Mouse (Mus musculus) limb, embryonic 12.5 days (tissue): Measurements from ENCODE around the gene Fbxo3. TPM values are rescaled to one million over a fixed set of nuclear protein-coding genes. Genes with fewer than 3 reads are reported as not detected.

ENCODE experiments used
- ATAC-seq: fragments of 200-750 bp; cut with Nextera tagmentation; 2 replicates; pipeline ENCODE4 v1.8.0; 2017; ENCODE audit warnings: low read depth, moderate TSS enrichment; ENCODE audit not compliant: insufficient number of reproducible peaks, insufficient read depth, low FRiP score, low TSS enrichment
- H3K27ac ChIP-seq: fragments of 300-500 bp; sonication (generic); 2 replicates; pipeline ENCODE4 v1.5.1; 2016; ENCODE audit warnings: mild to moderate bottlenecking, moderate library complexity
- H3K27me3 ChIP-seq: fragments of 300-500 bp; sonication (generic); 2 replicates; pipeline ENCODE4 v1.6.1; 2016; ENCODE audit warnings: mild to moderate bottlenecking, moderate library complexity
- H3K36me3 ChIP-seq: fragments of 300-500 bp; sonication (generic); 2 replicates; pipeline ENCODE4 v1.6.1; 2016; ENCODE audit warnings: mild to moderate bottlenecking, moderate library complexity
- H3K4me1 ChIP-seq: fragments of 300-500 bp; sonication (generic); replicated peaks from 2 replicates; pipeline ENCODE4 v1.6.1; 2016
- H3K4me2 ChIP-seq: fragments of 300-500 bp; sonication (generic); 2 replicates; pipeline ENCODE4 v1.6.1; 2016; ENCODE audit warnings: mild to moderate bottlenecking, moderate library complexity
- H3K4me3 ChIP-seq: fragments of 300-500 bp; sonication (generic); replicated peaks from 2 replicates; pipeline ENCODE4 v1.5.1; 2016; ENCODE audit warnings: mild to moderate bottlenecking
- H3K9ac ChIP-seq: fragments of 300-500 bp; sonication (generic); replicated peaks from 2 replicates; pipeline ENCODE4 v1.6.1; 2016; ENCODE audit warnings: mild to moderate bottlenecking, moderate library complexity
- H3K9me3 ChIP-seq: fragments of 300-500 bp; sonication (generic); 2 replicates; pipeline ENCODE4 v1.6.1; 2016; ENCODE audit warnings: mild to moderate bottlenecking, moderate library complexity
- WGBS: fragments of 180-500 bp; shearing (Covaris S2); methylation state at CpG from one replicate; pipeline ENCODE4 v1.1.7; 2016; 5-methylcytosine and 5-hydroxymethylcytosine counted together
- polyA plus RNA-seq: library from polyadenylated mRNA; unstranded; fragments of >200 nt; fragmentation: Nextera tagmentation; extraction: Ambion mirVana; gene quantifications from 2 replicates; pipeline ENCODE4 v1.2.1, GENCODE M21; 2016

Fbxo3 gene
- polyA plus RNA-seq, 1 experiment from 2014 or later: 54.7 TPM

GRCm38 (mm10) chr2:104038236-104038635 lies 10.7 kb downstream of the Fbxo3 start:
- no peak overlapping the region for H3K4me3 ChIP-seq
- no peak overlapping the region for H3K27ac ChIP-seq
- no peaks in the 10 kb centered on the region for H3K9me3 ChIP-seq
- H3K4me1 ChIP-seq: no peaks in the 10 kb centered on the region
- no peak overlapping the region for H3K4me2 ChIP-seq
- WGBS: 71% methylated on average over 2 of the region's 2 CpGs
- no peaks in the 10 kb centered on the region for H3K27me3 ChIP-seq
- H3K9ac ChIP-seq: no peak overlapping the region
- ATAC-seq: no peak
- H3K36me3 ChIP-seq: peaks cover 72% of the 10 kb centered on the region

GRCm38 (mm10) chr2:104041632-104042031 lies 14.1 kb downstream of the Fbxo3 start:
- WGBS: 86% methylated on average over 5 of the region's 5 CpGs
- no peak for ATAC-seq
- Histone ChIP-seq H3K9me3 (no peaks in the 10 kb centered on the region), H3K27me3 (no peaks in the 10 kb centered on the region), H3K4me1 (no peaks in the 10 kb centered on the region), H3K27ac (no peak overlapping the region), H3K4me2 (no peak overlapping the region), H3K4me3 (no peak overlapping the region), H3K9ac (no peak overlapping the region), H3K36me3 (peaks cover 62% of the 10 kb centered on the region)

GRCm38 (mm10) chr2:104042766-104043165 lies 15.2 kb downstream of the Fbxo3 start:
- H3K4me3 ChIP-seq: no peak overlapping the region
- H3K27me3 ChIP-seq: no peaks in the 10 kb centered on the region
- H3K9ac ChIP-seq: no peak overlapping the region
- no peak for ATAC-seq
- H3K4me1 ChIP-seq: no peaks in the 10 kb centered on the region
- H3K36me3 ChIP-seq: peaks cover 57% of the 10 kb centered on the region
- H3K4me2 ChIP-seq: no peak overlapping the region
- no peaks in the 10 kb centered on the region for H3K9me3 ChIP-seq
- no peak overlapping the region for H3K27ac ChIP-seq
- WGBS: 95% methylated on average over 15 of the region's 15 CpGs

- WGBS: 49% methylated on average over 5 of the region's 5 CpGs
- ATAC-seq: no peak
- H3K27me3 ChIP-seq: no peaks in the 10 kb centered on the region
- no peak overlapping the region for H3K4me2 ChIP-seq
- no peaks in the 10 kb centered on the region for H3K9me3 ChIP-seq
- H3K4me1 ChIP-seq: no peaks in the 10 kb centered on the region
- H3K4me3 ChIP-seq: no peak overlapping the region
- peaks cover 66% of the 10 kb centered on the region for H3K36me3 ChIP-seq
- H3K9ac ChIP-seq: no peak overlapping the region
- no peak overlapping the region for H3K27ac ChIP-seq
Observed at GRCm38 (mm10) chr2:104043624-104044478, 16.3 kb downstream of the Fbxo3 start.

DNA sequence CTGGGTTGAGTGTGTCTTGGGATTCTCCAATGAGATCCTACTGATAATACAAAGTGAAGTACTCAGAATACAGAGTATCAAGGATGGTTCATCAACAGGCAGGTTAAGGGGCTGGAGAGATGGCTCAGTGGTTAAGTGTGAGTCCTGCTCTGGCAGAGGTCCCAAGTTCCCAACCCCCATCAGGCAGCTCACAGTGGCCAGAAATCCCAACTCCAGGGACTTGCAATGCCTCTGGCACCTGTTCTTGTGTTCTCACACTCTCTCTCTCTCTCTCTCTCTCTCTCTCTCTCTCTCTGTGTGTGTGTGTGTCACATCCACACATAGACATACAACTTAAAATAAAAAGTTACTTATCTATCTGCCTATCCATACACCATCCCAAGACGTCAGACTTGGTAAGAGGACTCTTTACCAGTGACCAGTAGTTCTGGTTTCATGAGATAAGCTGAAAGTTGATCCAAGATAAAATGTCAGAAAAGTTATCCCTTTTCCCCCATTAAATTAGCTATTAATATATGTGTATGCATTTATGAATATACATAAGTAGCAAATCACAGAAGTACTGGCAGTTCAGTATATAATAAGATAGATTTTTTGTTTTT lies 17.1 kb downstream of the Fbxo3 start:
- Histone ChIP-seq H3K4me2 (no peak overlapping the region), H3K27me3 (no peaks in the 10 kb centered on the region), H3K9me3 (no peaks in the 10 kb centered on the region), H3K4me1 (no peaks in the 10 kb centered on the region), H3K36me3 (peaks cover 63% of the 10 kb centered on the region), H3K9ac (no peak overlapping the region), H3K4me3 (no peak overlapping the region), H3K27ac (no peak overlapping the region)
- no peak for ATAC-seq
- WGBS: 74% methylated on average over 1 of the region's 1 CpGs

GRCm38 (mm10) chr2:104058381-104058780 lies 30.9 kb downstream of the Fbxo3 start:
- H3K27me3 ChIP-seq: no peaks in the 10 kb centered on the region
- no peak overlapping the region for H3K4me3 ChIP-seq
- peaks cover 53% of the 10 kb centered on the region for H3K36me3 ChIP-seq
- H3K4me1 ChIP-seq: no peaks in the 10 kb centered on the region
- no peak overlapping the region for H3K9ac ChIP-seq
- ATAC-seq: no peak
- WGBS: 89% methylated on average over 1 of the region's 1 CpGs
- no peaks in the 10 kb centered on the region for H3K9me3 ChIP-seq
- no peak overlapping the region for H3K27ac ChIP-seq
- no peak overlapping the region for H3K4me2 ChIP-seq

DNA sequence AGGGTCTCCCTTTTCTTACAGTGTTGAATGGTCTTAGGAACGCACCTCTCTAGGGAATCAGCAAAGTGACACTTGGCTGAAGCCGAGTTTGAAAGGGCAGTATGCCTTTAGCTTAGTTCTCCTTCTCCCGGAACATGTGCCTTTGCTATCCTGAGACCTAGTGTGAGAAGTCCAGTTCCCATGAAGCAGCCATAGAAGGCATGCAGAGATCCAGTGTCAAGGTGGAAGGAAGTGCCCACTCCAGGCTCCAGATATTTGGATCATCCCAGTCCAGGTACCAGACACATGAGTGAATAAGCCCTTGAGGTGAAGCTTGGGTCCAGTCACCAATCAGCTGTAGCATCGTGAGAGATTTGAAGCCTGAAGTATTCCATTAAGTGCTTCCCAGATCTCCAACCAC lies 31.4 kb downstream of the Fbxo3 start:
- ATAC-seq: no peak
- H3K36me3 ChIP-seq: peaks cover 47% of the 10 kb centered on the region

GRCm38 (mm10) chr2:104059786-104060185 lies 32.3 kb downstream of the Fbxo3 start:
- Histone ChIP-seq H3K36me3 (peaks cover 39% of the 10 kb centered on the region), H3K27ac (no peak overlapping the region), H3K9me3 (no peaks in the 10 kb centered on the region), H3K9ac (no peak overlapping the region), H3K27me3 (no peaks in the 10 kb centered on the region), H3K4me3 (no peak overlapping the region), H3K4me2 (no peak overlapping the region), H3K4me1 (no peaks in the 10 kb centered on the region)
- no peak for ATAC-seq
- WGBS: 81% methylated on average over 10 of the region's 10 CpGs

More for the DNA sequence above, 31.4 kb downstream of the Fbxo3 start:
- no peak overlapping the region for H3K4me2 ChIP-seq
- H3K27ac ChIP-seq: no peak overlapping the region
- no peaks in the 10 kb centered on the region for H3K4me1 ChIP-seq
- WGBS: 92% methylated on average over 4 of the region's 4 CpGs
- no peaks in the 10 kb centered on the region for H3K9me3 ChIP-seq
- H3K4me3 ChIP-seq: no peak overlapping the region
- H3K9ac ChIP-seq: no peak overlapping the region
- no peaks in the 10 kb centered on the region for H3K27me3 ChIP-seq

DNA sequence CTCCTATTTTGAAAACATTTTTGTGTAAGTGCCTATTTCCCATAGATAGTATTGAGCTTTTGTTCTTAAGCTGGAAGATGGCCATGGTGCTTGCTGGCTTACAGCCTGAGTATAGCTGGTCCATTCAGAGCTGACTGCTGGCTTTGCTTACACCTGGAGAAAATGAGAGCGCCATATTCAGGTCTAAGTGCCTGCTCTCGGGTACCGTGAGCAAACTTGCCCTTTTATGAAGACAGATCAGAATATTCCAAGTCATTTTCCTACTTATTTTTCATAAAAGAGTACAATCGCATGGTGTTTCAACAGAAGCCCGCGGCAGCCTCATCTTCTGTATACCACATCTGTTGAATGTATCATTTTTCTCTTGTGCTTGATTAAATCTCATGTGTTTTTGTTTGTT lies 33.5 kb downstream of the Fbxo3 start:
- Histone ChIP-seq H3K4me1 (no peaks in the 10 kb centered on the region), H3K9ac (no peak overlapping the region), H3K27ac (no peak overlapping the region), H3K9me3 (no peaks in the 10 kb centered on the region), H3K36me3 (peaks cover 31% of the 10 kb centered on the region), H3K4me2 (no peak overlapping the region), H3K4me3 (no peak overlapping the region), H3K27me3 (no peaks in the 10 kb centered on the region)
- 96% methylated on average over 6 of the region's 6 CpGs for WGBS
- no peak for ATAC-seq

GRCm38 (mm10) chr2:104062665-104063064 lies 35.1 kb downstream of the Fbxo3 start:
- H3K27me3 ChIP-seq: no peaks in the 10 kb centered on the region

GRCm38 (mm10) chr2:104064152-104064551 lies 36.6 kb downstream of the Fbxo3 start:
- no peak for ATAC-seq
- no peak overlapping the region for H3K4me3 ChIP-seq

More at GRCm38 (mm10) chr2:104062665-104063064, 35.1 kb downstream of the Fbxo3 start:
- Histone ChIP-seq H3K9me3 (no peaks in the 10 kb centered on the region), H3K4me2 (no peak overlapping the region), H3K36me3 (peaks cover 30% of the 10 kb centered on the region), H3K4me1 (no peaks in the 10 kb centered on the region), H3K9ac (no peak overlapping the region), H3K4me3 (no peak overlapping the region), H3K27ac (no peak overlapping the region)
- ATAC-seq: no peak

More at GRCm38 (mm10) chr2:104064152-104064551, 36.6 kb downstream of the Fbxo3 start:
- Histone ChIP-seq H3K9me3 (no peaks in the 10 kb centered on the region), H3K27me3 (no peaks in the 10 kb centered on the region), H3K9ac (no peak overlapping the region), H3K4me1 (no peaks in the 10 kb centered on the region), H3K36me3 (peaks cover 22% of the 10 kb centered on the region), H3K4me2 (no peak overlapping the region), H3K27ac (no peak overlapping the region)
- 80% methylated on average over 2 of the region's 2 CpGs for WGBS
